Mouse (Mus musculus): ENCODE data around the gene Hist1h2aa.

Hist1h2aa gene

DNA sequence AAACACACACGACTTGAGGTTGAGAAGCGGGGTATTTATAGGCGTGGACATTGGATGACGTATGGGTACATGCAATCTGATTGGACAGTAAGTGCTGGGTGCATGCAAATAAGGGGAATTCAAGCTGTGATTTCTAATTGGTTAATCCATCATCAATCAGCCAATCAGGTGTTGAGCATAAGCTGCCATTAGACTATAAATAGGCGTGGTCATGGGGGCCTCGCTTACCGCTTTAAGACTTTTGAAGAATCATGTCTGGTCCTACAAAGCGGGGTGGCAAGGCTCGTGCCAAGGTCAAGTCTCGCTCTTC is at the start of gene Hist1h2aa:
Gene Hist1h2aa (plus strand): TSS at position 252 of the 310 bp plus-strand sequence.
- in situ Hi-C loops (cut with MboI, MseI) = no loop called here

DNA sequence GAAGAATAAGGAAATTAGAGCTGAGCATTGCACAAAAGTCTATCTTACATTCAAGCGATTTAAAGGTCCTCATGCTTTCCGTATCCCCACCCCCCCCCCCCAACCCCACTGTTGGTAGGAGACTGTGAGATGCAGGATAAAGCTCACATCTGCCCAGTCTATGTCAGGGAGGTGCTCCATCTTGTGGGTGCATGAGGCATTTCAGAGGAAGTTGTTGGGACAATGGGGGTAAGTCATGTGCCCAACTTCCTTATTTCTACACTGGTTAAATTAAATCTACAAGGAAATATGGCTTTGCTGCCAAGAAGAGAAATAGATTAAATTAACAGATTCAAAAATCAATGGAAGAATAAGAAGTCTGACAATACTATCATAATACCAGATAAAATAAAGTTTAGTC is 48.7 kb upstream of the Hist1h2aa start:
- in situ Hi-C loops (cut with MboI, MseI) = no loop called here

DNA sequence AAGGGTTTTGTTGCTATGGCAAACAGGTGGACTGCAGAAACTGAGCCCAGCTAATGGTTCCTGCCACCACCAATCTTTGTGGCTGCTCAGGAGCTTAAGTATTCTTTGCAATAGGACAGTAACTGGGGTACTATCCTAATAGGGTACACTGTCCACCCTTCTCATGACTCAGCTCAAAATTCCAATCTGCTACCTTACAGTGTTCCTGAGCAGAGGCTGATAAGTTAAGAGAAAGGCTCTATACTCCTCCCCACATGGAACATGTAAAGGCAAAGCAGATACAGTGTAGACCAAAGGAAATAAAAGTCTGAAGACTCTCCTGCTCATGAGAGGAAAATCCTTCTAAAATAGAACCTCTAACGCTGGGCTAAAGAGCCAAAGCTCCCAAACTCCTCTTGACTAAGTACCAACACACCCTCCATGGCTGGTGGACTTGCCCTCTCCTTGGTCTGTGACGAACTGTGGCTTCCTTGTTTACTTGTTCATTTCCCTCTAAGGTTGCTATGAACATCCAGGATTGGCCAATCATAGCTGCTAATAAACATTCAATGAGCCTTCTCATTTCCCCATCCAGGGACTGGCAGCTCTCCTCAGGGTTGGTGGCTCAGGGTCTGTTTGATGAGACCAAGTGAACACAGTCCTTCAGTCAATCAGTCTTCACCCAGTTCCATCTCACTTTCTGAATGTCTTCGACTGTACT is 47.1 kb upstream of the Hist1h2aa start:
- in situ Hi-C loops (cut with MboI, MseI) = no loop called here

DNA sequence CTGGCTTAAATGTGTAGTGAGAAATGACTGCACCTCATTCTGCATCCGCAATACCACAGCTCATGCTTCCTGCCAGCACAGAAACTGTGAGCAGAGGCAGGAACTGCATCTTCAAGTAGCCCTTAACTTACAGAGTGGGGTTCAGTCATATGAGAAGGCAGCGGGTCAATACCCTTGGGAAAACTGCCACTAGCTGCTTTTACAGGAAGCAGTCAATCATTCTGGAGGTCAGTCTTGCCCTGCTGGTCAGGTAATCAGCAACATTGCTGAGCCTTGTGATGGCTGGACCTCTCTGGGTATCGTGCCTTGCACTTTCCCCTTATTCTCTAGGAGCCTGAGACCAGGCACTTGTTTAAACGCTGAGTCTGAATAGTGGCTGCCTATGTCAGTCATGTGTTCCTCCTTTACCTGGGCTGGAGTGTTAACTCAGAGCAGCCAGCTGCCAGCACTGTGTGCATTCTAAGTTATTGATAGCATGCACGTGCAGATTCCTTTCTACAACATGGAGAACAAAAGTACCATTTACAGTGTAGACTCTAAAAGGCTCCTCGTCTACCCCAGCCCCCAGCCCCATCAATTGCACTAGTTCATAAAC is 45.2 kb upstream of the Hist1h2aa start:
- in situ Hi-C loops (cut with MboI, MseI) = no loop called here

- in situ Hi-C loops (cut with MboI, MseI) = no loop called here
Observed at GRCm38 (mm10) chr13:23892592-23893268, 41.5 kb upstream of the Hist1h2aa start.

- in situ Hi-C loops (cut with MboI, MseI) = no loop called here
Observed at GRCm38 (mm10) chr13:23893269-23893593, 41.0 kb upstream of the Hist1h2aa start.

DNA sequence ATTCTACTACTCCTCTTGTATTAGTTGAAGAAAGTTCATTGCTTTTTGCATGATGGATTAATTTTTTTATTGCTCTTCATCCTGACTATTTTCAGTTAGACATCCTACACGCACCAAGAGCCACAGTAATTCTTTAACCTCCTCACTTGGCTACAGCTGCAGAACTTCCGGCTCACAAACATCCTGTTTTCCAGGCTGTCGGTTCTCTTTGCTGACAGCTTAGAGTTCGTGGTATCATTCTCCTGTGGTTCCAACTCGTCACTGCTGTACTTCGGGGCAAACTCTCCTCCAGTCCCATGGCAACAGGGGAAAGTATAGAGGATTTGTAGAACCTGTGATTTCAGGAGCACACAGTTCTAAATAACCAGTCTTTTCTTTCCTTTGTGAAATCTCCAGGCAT is 36.0 kb upstream of the Hist1h2aa start:
- in situ Hi-C loops (cut with MboI, MseI) = no loop called here

- in situ Hi-C loops (cut with MboI, MseI) = no loop called here
Observed at GRCm38 (mm10) chr13:23906906-23907305, 27.4 kb upstream of the Hist1h2aa start.

- in situ Hi-C loops (cut with MboI, MseI) = no loop called here
Observed at GRCm38 (mm10) chr13:23910121-23910520, 24.1 kb upstream of the Hist1h2aa start.

GRCm38 (mm10) chr13:23911335-23911734 is 22.9 kb upstream of the Hist1h2aa start:
- in situ Hi-C loops (cut with MboI, MseI) = no loop called here

GRCm38 (mm10) chr13:23913791-23914306 is 20.4 kb upstream of the Hist1h2aa start:
- in situ Hi-C loops (cut with MboI, MseI) = no loop called here

- in situ Hi-C loops (cut with MboI, MseI) = no loop called here
Observed at GRCm38 (mm10) chr13:23914376-23915167, 19.7 kb upstream of the Hist1h2aa start, which contains the start of gene Slc17a4. Gene Slc17a4, minus strand, starts transcription at chr13:23915009.

- in situ Hi-C loops (cut with MboI, MseI) = no loop called here
Observed at GRCm38 (mm10) chr13:23916132-23916531, 18.1 kb upstream of the Hist1h2aa start.

DNA sequence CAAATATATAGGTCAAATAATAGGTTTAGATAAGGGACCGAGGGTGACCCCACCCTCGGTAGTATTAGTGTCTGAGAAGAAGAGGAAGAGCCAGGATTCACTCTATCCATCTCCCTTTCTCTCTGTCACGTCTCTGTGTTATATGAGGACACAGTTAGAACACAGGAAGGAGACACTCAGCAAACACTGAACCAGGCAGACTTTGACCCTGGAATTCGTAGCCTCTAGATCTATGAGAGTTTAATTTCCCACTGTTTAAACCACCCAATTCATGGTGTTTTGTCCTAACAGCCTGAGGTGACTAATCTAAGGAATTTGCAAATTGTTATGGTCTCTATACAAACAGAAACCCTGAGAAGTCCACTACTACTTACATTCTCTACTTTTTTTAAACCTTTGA is 16.6 kb upstream of the Hist1h2aa start:
- in situ Hi-C loops (cut with MboI, MseI) = no loop called here

DNA sequence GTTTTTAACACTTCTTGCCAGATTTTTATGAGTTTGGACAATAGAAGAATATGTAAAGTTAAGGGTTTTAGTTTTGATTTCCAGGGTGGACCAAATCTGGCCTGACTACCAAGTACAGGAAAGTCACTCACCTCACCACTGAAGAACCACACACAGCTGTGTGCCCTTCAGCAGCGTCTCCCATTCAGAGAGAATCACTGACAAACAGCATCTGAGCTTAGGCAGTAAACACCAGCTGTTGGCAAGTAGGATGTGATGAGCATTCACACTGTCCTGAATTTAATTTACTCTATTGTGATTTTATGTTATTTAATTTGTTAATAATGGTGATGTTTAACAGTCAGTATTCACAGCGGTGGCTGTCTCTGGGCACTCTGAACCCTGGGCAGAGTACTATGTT is 8.5 kb upstream of the Hist1h2aa start:
- in situ Hi-C loops (cut with MboI, MseI) = no loop called here

DNA sequence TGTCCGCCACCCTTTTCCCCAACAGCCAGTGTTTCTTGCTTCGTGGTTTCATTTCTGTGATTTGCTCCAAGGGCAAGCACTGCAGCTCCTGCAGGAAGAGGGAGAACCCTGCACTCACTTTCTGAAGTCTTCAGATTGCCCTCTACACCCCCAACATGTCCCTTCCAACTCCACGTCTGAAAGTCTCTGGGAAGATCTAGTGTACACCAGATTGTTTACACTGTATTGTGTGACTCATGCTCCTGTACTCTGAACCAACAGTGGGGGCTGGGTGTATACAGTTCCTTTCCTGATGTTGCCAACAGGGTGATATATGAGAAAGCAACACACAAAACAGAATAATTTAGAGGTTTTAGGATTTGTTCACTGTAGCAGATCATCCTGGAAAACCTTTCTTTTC is 5.6 kb upstream of the Hist1h2aa start:
- in situ Hi-C loops (cut with MboI, MseI) = no loop called here

DNA sequence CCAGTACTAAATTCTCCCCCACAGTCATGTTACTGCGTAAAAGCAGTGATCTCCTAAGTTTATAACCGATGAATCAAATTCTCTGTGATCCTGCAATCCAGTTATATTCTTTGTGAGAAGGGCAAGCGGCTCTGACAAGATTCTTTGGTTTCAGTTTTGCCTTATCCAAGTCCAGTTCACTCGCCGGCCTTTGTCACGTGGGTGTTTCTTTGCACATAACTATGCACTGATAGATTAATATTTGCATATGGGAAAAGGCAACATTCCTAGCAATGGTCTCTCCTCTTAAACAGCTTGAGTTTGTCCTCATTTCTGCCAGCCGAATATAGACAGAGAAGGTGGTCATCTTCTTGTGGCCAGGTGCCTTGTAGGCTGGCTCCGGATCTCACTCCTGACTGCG is 3.8 kb upstream of the Hist1h2aa start:
- in situ Hi-C loops (cut with MboI, MseI) = no loop called here

DNA sequence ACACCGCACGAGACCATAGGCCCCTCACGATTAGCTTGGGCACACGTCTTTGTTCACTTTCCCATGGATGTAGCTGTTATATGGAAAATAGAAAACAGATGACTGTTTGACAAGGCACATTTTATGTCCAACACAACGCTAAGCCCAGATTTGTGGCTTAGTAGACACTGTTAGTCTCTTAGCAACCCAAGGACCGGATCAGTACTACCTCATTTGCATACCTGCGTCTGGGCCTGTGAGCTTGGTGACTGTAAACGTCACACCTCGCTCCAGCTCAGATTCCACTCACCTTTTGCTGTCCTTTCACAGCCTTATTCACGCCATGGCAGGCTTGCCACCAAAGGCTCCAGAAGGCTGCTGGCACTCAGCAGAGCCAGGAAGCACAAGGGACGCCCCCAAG is 3.4 kb upstream of the Hist1h2aa start:
- in situ Hi-C loops (cut with MboI, MseI) = no loop called here

DNA sequence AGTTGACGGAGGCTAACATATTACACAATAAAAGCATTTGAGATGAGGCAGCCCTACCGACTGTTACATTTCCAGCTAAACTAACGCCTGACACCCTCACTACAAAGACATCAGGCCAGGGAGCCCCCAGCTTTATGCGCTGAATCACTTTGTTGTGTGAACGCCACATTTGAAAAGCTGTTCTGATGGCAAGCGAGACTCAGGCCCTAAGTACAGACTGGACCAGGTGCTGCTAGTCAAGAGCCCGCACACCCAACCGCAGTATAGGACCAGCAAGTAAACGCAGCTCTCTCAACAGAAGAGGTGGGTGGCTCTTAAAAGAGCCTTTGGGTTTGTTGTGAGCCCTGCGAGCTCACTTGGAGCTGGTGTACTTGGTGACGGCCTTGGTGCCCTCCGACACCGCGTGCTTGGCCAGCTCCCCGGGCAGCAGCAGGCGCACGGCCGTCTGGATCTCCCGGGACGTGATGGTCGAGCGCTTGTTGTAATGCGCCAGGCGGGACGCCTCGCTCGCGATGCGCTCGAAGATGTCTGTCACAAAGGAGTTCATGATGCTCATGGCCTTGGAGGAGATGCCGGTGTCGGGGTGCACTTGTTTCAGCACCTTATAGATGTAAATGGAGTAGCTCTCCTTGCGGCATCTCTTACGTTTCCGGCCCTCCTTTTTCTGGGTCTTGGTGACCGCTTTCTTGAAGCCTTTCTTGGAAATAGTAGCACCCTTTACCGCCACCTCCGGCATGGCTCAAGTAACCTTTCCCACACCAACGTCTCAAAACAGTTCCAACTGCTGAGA is 646 bp upstream of the Hist1h2aa start, which contains the start of gene Hist1h2ba:
Gene Hist1h2ba (minus strand): TSS at position 736 of the 790 bp plus-strand sequence.
- in situ Hi-C loops (cut with MboI, MseI) = no loop called here

GRCm38 (mm10) chr13:23938699-23939098 is 4.4 kb downstream of the Hist1h2aa start:
- in situ Hi-C loops (cut with MboI, MseI) = no loop called here

- in situ Hi-C loops (cut with MboI, MseI) = no loop called here
Observed at GRCm38 (mm10) chr13:23940291-23940690, 6.0 kb downstream of the Hist1h2aa start.

All from T-helper 1 cell (primary cell).